Mouse (Mus musculus) ovary, adult 18-20 months (tissue): ENCODE data around the gene Cebpe.

Source experiments
- DNase-seq: peaks from one replicate; pipeline ENCODE4 v3.0.0; 2022; ENCODE audit warnings: low spot score, mixed read lengths

The Cebpe gene

DNA sequence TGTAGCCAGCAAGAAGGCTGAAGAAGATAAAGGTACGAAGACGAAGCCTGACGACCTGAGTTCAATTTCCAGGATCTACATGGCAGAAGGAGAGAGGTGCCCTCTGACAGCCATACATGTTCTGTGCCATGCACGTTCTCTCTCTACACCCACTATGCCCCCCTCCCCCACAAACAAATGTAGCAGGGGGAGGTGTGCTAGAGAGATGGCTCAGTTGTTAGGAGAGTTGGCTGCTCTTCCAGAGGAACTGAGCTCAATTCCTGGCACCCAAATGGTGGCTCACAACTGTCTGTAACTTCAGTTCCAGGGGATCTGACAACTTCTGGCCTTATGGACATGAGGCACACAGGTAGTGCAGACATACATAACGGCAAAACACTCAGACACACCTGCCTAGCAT is 35.7 kb downstream of the Cebpe start:
- DNase-seq, result no peak

DNA sequence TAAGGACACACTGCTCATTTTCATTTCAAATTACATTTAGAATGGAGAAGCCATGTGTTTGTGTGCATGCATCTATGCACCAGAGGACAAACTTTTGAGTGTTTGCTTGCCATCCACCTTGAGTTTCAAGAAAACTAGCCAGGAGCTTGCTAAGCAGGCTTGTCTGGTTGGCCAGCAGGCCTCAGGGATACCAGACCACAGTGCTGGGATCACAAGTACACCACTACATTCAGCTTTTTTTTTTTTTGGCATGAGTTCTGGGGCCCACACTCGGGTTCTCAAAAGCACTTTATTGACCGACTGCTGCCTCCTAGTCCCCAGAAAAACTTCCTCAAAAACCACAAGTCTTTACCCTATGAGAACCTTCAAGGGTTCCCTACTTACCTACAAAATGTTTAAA is 37.7 kb downstream of the Cebpe start:
- DNase-seq, result no peak

DNA sequence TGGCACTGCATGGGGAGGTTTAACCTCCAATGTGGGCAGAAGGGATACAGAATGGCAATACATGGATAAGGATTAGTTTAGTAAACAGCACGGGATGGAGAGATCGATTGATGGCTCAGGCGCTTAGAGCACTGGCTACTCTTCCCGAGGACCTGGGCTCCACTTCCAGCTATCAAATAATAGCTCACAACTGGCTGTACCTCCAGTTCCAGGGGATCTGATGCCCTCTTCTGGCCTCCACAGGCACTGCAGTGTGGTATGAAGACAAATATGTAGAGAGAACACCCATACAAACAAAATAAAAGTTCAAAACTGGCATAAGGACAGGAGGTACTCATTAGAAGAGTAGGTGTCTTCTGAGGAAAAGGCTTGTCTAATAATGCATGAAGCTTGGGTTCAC is 42.6 kb downstream of the Cebpe start:
- no peak for DNase-seq

GRCm38 (mm10) chr14:54664477-54665222 is 47.3 kb downstream of the Cebpe start:
- DNase-seq, result no peak
